Mouse (Mus musculus) lung, adult 18-20 months (tissue): ENCODE data around the gene Chd2.
A peak's percentile ranks its signal among the peaks of the same experiment; 100 is the strongest.

Experiments
- DNase-seq, 2 experiments: peaks; one replicate each; pipeline ENCODE4 v3.0.0; 2022; ENCODE audit warnings: mixed read lengths in 2 of 2

The Chd2 gene

GRCm38 (mm10) chr7:73434336-73434677, 107.3 kb downstream of the Chd2 start:
- no peak for DNase-seq

DNA sequence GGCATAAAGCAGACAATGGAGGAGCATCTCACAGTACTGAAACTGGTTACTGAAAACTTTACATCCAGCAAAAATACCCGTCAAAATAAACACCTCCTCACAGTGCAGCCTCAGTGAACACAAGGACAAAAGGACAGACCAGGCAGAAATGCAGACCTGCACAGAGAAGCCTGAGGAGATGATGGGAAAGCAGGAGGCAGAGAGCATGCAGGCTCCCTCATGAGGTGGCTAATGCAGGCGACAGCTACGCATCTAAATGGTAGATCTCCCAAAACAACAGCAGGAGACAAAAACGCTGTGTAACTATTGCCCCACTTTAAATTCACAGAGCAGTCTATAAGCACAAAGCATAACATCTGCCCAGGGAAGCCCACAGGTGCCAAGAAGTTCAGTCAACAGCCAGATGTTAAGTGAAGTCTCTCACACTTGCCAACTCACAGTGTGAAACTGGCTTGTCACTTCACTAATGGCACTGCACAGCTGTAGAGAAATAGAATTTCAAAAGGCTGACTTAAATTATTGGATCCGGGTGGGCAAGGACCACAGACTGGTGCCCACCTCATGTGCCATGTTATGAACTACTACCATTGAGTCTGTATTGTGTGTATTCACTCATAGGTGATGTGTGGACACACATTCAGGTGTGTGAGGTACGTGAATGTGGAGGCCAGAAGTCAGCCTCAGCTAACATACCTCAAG, 107.8 kb downstream of the Chd2 start:
- DNase-seq: no peak

GRCm38 (mm10) chr7:73428525-73428924, 113.1 kb downstream of the Chd2 start:
- no peak for DNase-seq

- no peak for DNase-seq
Observed at GRCm38 (mm10) chr7:73427794-73428193, 113.8 kb downstream of the Chd2 start.

DNA sequence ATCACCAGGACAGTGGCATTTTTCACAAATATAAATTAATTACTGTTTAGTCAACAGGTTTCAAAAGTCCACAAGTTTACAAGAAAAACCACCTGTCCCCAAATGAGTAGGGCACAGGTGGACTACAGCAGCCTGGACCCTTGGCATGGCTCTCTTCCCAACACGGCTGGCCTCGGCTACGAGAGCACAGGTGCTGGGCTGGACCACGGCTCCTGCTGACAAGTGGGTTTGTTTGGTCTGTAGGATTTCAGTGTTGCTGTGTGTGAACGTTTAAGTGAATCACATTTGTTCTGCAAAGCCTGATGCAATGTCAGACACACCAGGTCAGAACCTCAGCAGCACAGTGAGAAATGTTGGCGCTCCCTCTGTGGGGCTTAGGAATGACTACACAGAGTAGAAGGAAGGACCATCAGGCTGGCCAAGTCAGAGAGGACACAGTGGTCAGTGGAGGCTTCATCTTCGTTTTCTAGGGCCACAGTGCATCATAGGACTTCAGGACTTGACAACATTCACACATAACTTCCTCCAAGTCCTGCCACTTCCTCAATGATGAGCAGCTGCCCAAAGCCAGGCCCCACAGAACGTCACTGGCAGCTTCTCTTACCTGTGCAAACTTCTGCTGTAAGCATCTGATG, 114.8 kb downstream of the Chd2 start:
- no peak for DNase-seq

GRCm38 (mm10) chr7:73426235-73426634, 115.4 kb downstream of the Chd2 start:
- DNase-seq: peak in 1 of 2 experiments; percentile 41

DNA sequence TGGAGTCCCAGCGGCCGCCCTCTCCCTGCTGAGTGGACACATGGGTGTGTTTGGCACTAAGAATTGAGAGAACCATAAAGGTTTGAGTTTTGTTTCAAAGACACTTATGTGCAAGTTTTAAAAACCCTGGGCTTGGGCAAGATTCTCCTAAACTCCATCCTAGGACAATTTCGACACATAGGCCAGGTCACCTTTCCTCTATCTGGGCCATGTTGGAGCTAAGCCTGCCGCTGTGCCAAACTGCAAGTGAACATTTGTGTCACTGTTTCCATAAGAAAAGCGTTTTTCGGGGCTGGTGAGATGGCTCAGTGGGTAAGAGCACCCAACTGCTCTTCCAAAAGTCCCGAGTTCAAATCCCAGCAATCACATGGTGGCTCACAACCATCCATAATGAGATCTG, 116.2 kb downstream of the Chd2 start:
- no peak for DNase-seq

GRCm38 (mm10) chr7:73424705-73425104, 116.9 kb downstream of the Chd2 start:
- no peak for DNase-seq

DNA sequence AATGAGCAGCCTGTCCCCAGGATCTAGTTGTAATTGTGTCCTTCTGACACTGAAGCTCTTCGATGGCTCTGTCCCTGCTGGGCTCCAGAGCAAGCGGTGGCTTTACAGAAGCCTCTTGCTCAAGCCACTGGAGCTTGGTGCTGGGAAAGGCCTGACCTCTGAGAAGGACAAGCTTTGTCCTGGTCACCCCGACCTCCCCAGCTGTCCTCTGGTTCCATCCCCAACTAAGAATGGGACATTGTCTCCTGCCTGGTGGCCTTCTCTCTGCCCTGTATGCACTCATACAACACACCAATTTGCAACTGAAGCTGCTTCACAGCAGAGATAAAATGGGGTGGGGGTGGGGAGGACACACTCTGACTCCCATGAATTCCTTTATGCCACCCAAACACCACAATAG, 117.4 kb downstream of the Chd2 start:
- no peak for DNase-seq

- no peak for DNase-seq
Observed at GRCm38 (mm10) chr7:73423236-73423635, 118.4 kb downstream of the Chd2 start.

GRCm38 (mm10) chr7:73422223-73423113, 119.2 kb downstream of the Chd2 start:
- peak; percentile 62 to 69 for DNase-seq

GRCm38 (mm10) chr7:73421278-73422015, 120.2 kb downstream of the Chd2 start:
- DNase-seq: no peak

DNA sequence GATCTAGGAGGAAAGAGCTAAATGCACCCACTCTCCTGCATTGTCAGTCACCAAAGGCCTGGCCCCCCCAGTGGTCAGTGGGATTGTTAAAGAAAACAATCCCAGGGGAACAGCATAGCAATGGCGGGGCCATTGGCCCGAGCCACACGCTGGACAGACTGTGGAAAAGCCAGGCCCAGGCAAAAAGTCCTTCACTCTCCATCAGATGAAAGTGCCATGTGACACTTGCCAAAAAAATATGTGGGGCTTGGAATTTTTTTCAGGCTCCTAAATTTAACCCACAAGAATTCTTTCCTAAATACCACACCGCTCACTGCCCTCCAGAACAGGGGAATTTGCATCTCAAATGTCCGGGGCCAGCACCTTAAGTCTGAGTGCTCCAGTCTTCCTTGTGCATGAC, 120.8 kb downstream of the Chd2 start:
- no peak for DNase-seq

- no peak for DNase-seq
Observed at GRCm38 (mm10) chr7:73419375-73419774, 122.3 kb downstream of the Chd2 start.

- no peak for DNase-seq
Observed at GRCm38 (mm10) chr7:73414192-73414591, 127.4 kb downstream of the Chd2 start.

DNA sequence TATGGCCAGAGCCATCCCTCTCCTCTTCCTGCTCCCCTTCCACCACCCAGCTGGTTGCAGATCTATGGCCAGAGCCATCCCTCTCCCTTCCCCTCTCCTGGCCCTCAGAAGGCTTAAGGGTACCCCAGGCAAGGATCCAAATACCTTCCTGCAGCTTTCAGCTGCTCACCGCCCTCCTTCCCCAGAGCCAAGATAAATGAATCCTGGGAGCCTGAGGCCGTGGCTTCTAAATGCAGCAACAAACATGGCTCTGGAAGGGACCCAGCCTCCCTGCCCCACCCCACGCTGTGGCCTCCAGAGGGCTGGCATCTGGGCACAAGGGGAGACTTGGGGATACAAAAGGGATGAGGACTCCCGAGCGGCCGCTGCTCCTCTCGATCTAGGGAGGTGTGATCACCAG, 129.2 kb downstream of the Chd2 start:
- DNase-seq: peak in 1 of 2 experiments; percentile 49

GRCm38 (mm10) chr7:73411986-73412385, 129.6 kb downstream of the Chd2 start:
- no peak for DNase-seq

DNA sequence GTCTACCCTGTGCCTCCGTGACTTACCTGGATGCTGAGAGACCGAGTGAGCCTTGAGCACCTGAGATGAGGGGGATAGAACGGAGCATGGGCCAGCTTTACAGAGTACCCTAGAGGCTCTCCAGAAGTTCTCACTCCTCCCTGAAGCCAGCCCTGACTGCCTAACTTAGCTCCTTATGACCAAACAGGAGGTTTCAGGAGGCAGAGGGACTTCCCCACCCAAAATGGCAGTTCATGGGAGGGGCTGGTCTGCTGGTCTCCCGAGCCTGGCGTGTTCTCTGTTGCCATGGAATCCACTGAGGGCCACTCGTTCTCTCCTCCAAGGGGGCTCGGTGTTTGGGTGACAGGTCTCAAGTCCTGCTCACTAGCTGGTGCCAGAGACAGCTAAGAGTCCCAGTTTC, 130.1 kb downstream of the Chd2 start:
- no peak for DNase-seq

DNA sequence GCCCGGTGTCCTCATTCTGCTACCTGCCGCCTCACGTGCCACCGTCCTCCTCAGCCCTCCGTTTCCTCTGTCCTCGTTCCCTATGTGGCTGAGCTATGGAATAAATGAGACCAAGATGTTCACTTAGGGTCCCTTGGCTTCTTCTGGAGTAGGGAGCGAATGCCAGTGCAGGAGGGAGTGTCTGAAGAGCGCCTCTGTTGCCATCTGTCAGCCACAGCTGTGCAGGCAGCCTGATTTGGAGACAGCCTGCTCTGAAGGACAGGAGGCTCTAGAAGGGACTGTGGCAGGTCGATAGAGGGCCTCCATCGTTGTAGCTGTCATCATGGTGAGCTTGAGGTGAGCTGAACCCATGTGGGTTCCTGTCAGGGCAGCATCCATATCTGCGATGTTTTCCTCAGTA, 136.1 kb downstream of the Chd2 start:
- no peak for DNase-seq

DNA sequence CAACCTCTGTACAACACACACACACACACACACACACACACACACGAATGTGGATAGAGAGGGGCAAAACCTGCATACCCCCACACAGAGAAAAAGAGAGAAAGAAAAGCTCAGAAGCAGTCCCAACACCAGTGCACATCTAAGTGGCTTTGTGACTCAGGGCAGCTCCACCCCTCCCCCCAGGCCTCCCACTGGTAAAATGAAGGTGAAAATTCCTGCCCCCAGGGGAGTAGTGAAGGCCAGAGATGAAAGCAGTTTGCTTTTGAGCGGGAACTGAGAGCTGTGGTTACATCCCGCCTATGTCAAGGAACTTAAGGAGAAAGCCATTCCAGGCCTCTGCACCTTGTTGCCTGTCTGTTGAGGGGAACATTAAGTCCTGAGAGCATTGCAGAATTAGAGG, 138.1 kb downstream of the Chd2 start:
- no peak for DNase-seq

DNA sequence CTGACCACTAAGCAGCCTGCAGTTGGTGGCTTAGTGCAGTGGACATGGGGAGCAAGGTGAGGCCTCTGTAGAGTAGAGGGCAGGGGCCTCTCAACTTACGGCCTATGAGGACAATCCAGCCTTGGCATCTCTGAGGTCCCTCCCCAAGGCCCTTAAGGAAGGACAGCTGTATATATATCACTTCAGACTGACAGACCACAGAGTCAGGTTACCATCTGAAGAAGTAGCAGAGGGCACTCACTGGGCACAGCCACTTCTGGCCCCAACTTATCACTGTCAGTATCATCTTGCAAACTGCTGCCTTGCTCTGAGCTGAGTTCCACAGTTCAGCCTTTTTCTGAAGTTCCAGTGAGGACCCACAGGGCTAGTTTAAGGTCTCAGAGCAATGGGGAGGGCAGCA, 139.0 kb downstream of the Chd2 start:
- no peak for DNase-seq

DNA sequence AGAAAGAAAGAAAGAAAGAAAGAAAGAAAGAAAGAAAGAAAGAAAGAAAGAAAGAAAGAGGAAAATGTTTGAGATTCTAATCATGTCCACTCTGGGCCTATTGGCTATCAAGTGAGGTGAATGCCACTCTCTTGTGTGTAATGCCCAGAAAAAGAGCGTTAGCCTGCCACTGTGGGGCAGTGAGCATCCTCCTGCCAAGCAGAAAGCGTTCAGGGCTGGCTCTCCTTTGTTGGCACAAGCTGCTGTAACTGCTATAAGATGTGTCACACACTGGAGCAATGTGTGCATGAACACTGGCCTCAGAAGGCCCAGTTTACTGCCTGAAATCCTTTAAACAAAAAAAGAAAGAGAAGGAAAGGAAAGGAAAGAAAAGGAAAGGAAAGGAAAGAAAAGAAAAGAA, 139.5 kb downstream of the Chd2 start:
- no peak for DNase-seq
